In the genomic region with DNA sequence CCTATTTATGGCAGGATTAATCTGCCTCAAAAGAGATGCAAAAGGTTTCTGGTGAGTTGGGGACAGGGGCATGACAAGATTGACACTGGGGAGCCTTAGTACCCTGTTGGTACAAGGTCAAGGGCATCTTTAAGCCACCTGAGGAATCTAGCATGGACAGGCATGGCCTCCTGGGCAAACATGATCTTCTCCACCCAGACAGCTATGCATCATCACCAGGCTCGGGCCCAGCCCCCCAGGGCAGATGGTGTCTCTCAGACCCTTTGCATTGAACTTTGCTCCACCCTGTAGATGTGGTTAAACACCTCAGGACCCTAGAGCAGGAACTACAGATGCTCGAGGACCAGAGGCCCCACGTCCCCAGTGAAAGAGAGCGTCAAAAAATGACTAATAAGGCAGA, we compare ENCODE assay signal across 12 mouse cellular contexts. TPM values are rescaled to one million over a fixed set of nuclear protein-coding genes. Genes with fewer than 3 reads are reported as not detected.
DNase-seq lines count a peak whose midpoint lies in the region; ATAC-seq and TF ChIP-seq lines count a peak whose summit lies in the region.
"Had no signal": no experiment of that assay in that cellular context is flagged by ENCODE, and none has a peak within 500 bp of the region (broad histone marks: within the 10 kb centered on the region; RNA-seq: fewer than 3 reads in every experiment).

A gene (plus strand): TSS at position 301 of the 400 bp plus-strand sequence.

- H3K9ac ChIP-seq in lung, postnatal 0 days (replicated peaks; ENCODE audit: low read depth) = no peak within 1 kb of the TSS
- H3K9ac ChIP-seq in liver, embryonic 12.5 days = peak within 1 kb of the TSS; percentile 40; the same call in 1 of the 2 replicates
- no peak within 1 kb of the TSS for H3K9ac ChIP-seq in stomach, embryonic 15.5 days
- H3K9ac ChIP-seq in forebrain, embryonic 14.5 days (ENCODE audit: low read length) = no peak within 1 kb of the TSS
- no peak within 1 kb of the TSS for H3K9ac ChIP-seq in heart, embryonic 11.5 days (ENCODE audit: low read depth, low read length)
- H3K9ac ChIP-seq: heart, embryonic 13.5 days had no signal

- TF ChIP-seq EP300 in lung, postnatal 0 days (IDR thresholded peaks at IDR 0.05) = no peak

- no peak within 1 kb of the TSS for H3K4me3 ChIP-seq in lung, postnatal 0 days (ENCODE audit: low read depth, low read length)
- H3K4me3 ChIP-seq in liver, embryonic 12.5 days = peak within 1 kb of the TSS; percentile 6; the same call in 1 of the 2 replicates
- peak within 1 kb of the TSS; percentile 22 for H3K4me3 ChIP-seq in stomach, embryonic 15.5 days (replicated peaks)
- no peak within 1 kb of the TSS for H3K4me3 ChIP-seq in forebrain, embryonic 14.5 days (ENCODE audit: low read depth, low read length)
- H3K4me3 ChIP-seq in heart, embryonic 11.5 days (ENCODE audit: low read depth, low read length) = no peak within 1 kb of the TSS
- H3K4me3 ChIP-seq: heart, embryonic 13.5 days; midbrain, embryonic 10.5 days had no signal

- no peaks in the 10 kb centered on the region for H3K27me3 ChIP-seq in lung, postnatal 0 days (replicated peaks; ENCODE audit: insufficient read depth, low read length)
- no peaks in the 10 kb centered on the region for H3K27me3 ChIP-seq in liver, embryonic 12.5 days (replicated peaks)
- H3K27me3 ChIP-seq in stomach, embryonic 15.5 days (replicated peaks) = no peaks in the 10 kb centered on the region
- no peaks in the 10 kb centered on the region for H3K27me3 ChIP-seq in forebrain, embryonic 14.5 days (replicated peaks; ENCODE audit: control insufficient read depth, insufficient read depth, low read length)
- no peaks in the 10 kb centered on the region for H3K27me3 ChIP-seq in heart, embryonic 11.5 days (ENCODE audit: control insufficient read depth, insufficient read depth, low read length)
- H3K27me3 ChIP-seq: heart, embryonic 13.5 days had no signal

- no peak within 1 kb of the TSS for H3K4me2 ChIP-seq in lung, postnatal 0 days (replicated peaks; ENCODE audit: low read depth, low read length)
- peak within 1 kb of the TSS; percentile 49 for H3K4me2 ChIP-seq in liver, embryonic 12.5 days
- H3K4me2 ChIP-seq in stomach, embryonic 15.5 days = peak within 1 kb of the TSS; percentile 37; the same call in 1 of the 2 replicates
- no peak within 1 kb of the TSS for H3K4me2 ChIP-seq in forebrain, embryonic 14.5 days (ENCODE audit: low read length)
- H3K4me2 ChIP-seq in heart, embryonic 11.5 days = no peak within 1 kb of the TSS
- H3K4me2 ChIP-seq: heart, embryonic 13.5 days had no signal

- no peak for DNase-seq in lung, postnatal 0 days (ENCODE audit: low spot score)
- no peak for DNase-seq in lung, postnatal 4 days
- no peak for DNase-seq in adrenal gland, postnatal 25 days
- no peak for DNase-seq in forebrain, embryonic 14.5 days (ENCODE audit: low spot score)
- DNase-seq in MN1 (ENCODE audit: low spot score) = no peak

- ATAC-seq in lung, postnatal 0 days = no peak
- no peak for ATAC-seq in liver, embryonic 12.5 days
- ATAC-seq in stomach, embryonic 15.5 days (ENCODE audit: insufficient read depth, low FRiP score, low read depth) = no peak
- no peak for ATAC-seq in forebrain, embryonic 14.5 days
- no peak for ATAC-seq in heart, embryonic 11.5 days (replicated peaks; ENCODE audit: insufficient number of reproducible peaks, low FRiP score, low TSS enrichment)

- H3K27ac ChIP-seq in lung, postnatal 0 days (ENCODE audit: low read length) = peak within 1 kb of the TSS; percentile 20; the same call in 1 of the 2 replicates
- H3K27ac ChIP-seq in liver, embryonic 12.5 days = peak within 1 kb of the TSS; percentile 66
- H3K27ac ChIP-seq in stomach, embryonic 15.5 days = peak within 1 kb of the TSS; percentile 82
- no peak within 1 kb of the TSS for H3K27ac ChIP-seq in forebrain, embryonic 14.5 days (ENCODE audit: low read depth, low read length)
- H3K27ac ChIP-seq in heart, embryonic 11.5 days (ENCODE audit: low read depth, low read length) = no peak within 1 kb of the TSS
- H3K27ac ChIP-seq: heart, embryonic 13.5 days; kidney, postnatal 0 days; midbrain, embryonic 10.5 days had no signal

- no peaks in the 10 kb centered on the region for H3K36me3 ChIP-seq in lung, postnatal 0 days (ENCODE audit: insufficient read depth, low read length)
- no peaks in the 10 kb centered on the region for H3K36me3 ChIP-seq in liver, embryonic 12.5 days
- H3K36me3 ChIP-seq in stomach, embryonic 15.5 days = no peaks in the 10 kb centered on the region
- no peaks in the 10 kb centered on the region for H3K36me3 ChIP-seq in forebrain, embryonic 14.5 days (ENCODE audit: control insufficient read depth, insufficient read depth, low read length)
- H3K36me3 ChIP-seq in heart, embryonic 11.5 days (ENCODE audit: control insufficient read depth, insufficient read depth, low read length) = no peaks in the 10 kb centered on the region
- H3K36me3 ChIP-seq: heart, embryonic 13.5 days; midbrain, embryonic 10.5 days had no signal

- no peaks in the 10 kb centered on the region; the same call in 1 of the 2 replicates for H3K4me1 ChIP-seq in lung, postnatal 0 days (ENCODE audit: insufficient read depth, low read depth, low read length)
- H3K4me1 ChIP-seq in liver, embryonic 12.5 days = peaks cover 41% of the 10 kb centered on the region
- H3K4me1 ChIP-seq in stomach, embryonic 15.5 days = peaks cover 15% of the 10 kb centered on the region
- no peaks in the 10 kb centered on the region for H3K4me1 ChIP-seq in forebrain, embryonic 14.5 days (ENCODE audit: control insufficient read depth, insufficient read depth, low read length)
- H3K4me1 ChIP-seq in heart, embryonic 11.5 days (ENCODE audit: control insufficient read depth, insufficient read depth, low read length) = peaks cover 20% of the 10 kb centered on the region

- no peaks in the 10 kb centered on the region for H3K9me3 ChIP-seq in lung, postnatal 0 days (ENCODE audit: low read length)
- H3K9me3 ChIP-seq in liver, embryonic 12.5 days (replicated peaks) = no peaks in the 10 kb centered on the region
- no peaks in the 10 kb centered on the region for H3K9me3 ChIP-seq in stomach, embryonic 15.5 days
- no peaks in the 10 kb centered on the region for H3K9me3 ChIP-seq in forebrain, embryonic 14.5 days (replicated peaks; ENCODE audit: control insufficient read depth, low read length)
- H3K9me3 ChIP-seq in heart, embryonic 11.5 days (replicated peaks; ENCODE audit: control insufficient read depth, low read length) = no peaks in the 10 kb centered on the region
- H3K9me3 ChIP-seq: heart, embryonic 13.5 days; midbrain, embryonic 10.5 days had no signal

- WGBS in lung, postnatal 0 days = 52% methylated on average over 4 of the region's 4 CpGs
- WGBS in liver, embryonic 12.5 days (ENCODE audit: insufficient replicate concordance) = 59% methylated on average over 4 of the region's 4 CpGs
- 50% methylated on average over 4 of the region's 4 CpGs for WGBS in stomach, embryonic 15.5 days
- WGBS in forebrain, embryonic 14.5 days = 78% methylated on average over 4 of the region's 4 CpGs
- 73% methylated on average over 4 of the region's 4 CpGs for WGBS in heart, embryonic 11.5 days (ENCODE audit: insufficient replicate concordance)

- TF ChIP-seq CTCF in lung, postnatal 0 days (IDR thresholded peaks at IDR 0.05) = no peak

RNA-seq across cellular contexts. Expression of the gene that starts here (rescaled TPM):
- 6.7 and 8.6 TPM in 2 replicates for polyA plus RNA-seq in lung, postnatal 0 days (2015; fragmentation: Nextera tagmentation; extraction: Ambion mirVana)
- total RNA-seq in adrenal gland, postnatal 25 days (2021) = 220 and 309 TPM in 2 replicates
- 14.7 and 16.5 TPM in 2 replicates for polyA plus RNA-seq in liver, embryonic 12.5 days (2016; fragmentation: Nextera tagmentation; extraction: Ambion mirVana)
- polyA plus RNA-seq in stomach, embryonic 15.5 days (2015; fragmentation: Nextera tagmentation; extraction: Ambion mirVana) = 30.9 and 34.6 TPM in 2 replicates
- 0.40 TPM in 1 of 2 replicates, not detected in the other for polyA plus RNA-seq in forebrain, embryonic 14.5 days (2014; fragmentation: Nextera tagmentation; extraction: Ambion mirVana)
- 1.6 and 2.9 TPM in 2 replicates for polyA plus RNA-seq in heart, embryonic 11.5 days (2014; fragmentation: Nextera tagmentation; extraction: Ambion mirVana)
- total RNA-seq: left cerebral cortex, postnatal 25 days had no signal

Comparison
In these comparisons a context has a peak if more than half of its experiments do, and no peak if none do; other contexts are left out.
1. H3K27ac ChIP-seq: peak in lung, postnatal 0 days (single experiment), liver, embryonic 12.5 days (single experiment) and stomach, embryonic 15.5 days (single experiment); none in forebrain, embryonic 14.5 days (single experiment) and heart, embryonic 11.5 days (single experiment).
2. H3K4me2 ChIP-seq: peak in liver, embryonic 12.5 days (single experiment) and stomach, embryonic 15.5 days (single experiment); none in lung, postnatal 0 days (single experiment), forebrain, embryonic 14.5 days (single experiment) and heart, embryonic 11.5 days (single experiment).
3. H3K4me3 ChIP-seq: peak in liver, embryonic 12.5 days (single experiment) and stomach, embryonic 15.5 days (single experiment); none in lung, postnatal 0 days (single experiment), forebrain, embryonic 14.5 days (single experiment) and heart, embryonic 11.5 days (single experiment).